Mouse (Mus musculus): Measurements from ENCODE around the gene Slc25a33. TPM values are rescaled to one million over a fixed set of nuclear protein-coding genes. Genes with fewer than 3 reads are reported as not detected.

The Slc25a33 gene
- total RNA-seq, 2 experiments from 2014 or later = 8.8 to 9.5 TPM

DNA sequence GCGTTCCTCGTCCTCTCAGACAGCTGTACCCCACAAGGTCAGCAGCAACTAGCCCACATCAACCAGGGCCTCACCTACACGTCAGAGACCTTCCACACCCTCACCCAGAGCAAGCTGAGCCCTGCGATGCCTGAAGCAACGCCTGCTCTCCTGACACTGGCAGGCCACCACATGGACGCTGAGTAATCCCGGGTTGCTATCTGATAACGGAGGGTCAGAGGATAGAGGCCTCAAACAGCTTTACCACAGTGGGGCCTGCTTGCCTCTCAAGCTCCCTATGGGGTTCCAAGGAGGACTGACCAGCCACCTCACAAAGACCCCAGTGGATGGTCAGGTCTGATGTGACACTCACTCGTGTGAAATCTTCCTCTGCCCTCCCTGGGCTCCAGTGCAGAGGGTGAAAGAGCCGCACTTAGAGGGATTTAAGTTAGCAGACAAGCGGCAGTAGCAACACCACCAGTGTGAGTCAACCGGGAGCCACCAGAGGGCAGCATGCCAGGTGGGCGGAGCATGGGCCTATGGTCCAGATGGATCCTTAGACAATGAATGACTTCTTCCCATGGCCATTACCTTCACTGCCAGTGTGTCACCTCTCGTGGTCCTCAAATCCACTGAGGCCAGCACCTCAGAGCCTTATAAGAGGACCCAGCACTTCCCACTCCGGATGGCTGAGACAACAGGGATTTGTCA, 48.3 kb downstream of the Slc25a33 start:
- peak; percentile 92 for DNase-seq

DNA sequence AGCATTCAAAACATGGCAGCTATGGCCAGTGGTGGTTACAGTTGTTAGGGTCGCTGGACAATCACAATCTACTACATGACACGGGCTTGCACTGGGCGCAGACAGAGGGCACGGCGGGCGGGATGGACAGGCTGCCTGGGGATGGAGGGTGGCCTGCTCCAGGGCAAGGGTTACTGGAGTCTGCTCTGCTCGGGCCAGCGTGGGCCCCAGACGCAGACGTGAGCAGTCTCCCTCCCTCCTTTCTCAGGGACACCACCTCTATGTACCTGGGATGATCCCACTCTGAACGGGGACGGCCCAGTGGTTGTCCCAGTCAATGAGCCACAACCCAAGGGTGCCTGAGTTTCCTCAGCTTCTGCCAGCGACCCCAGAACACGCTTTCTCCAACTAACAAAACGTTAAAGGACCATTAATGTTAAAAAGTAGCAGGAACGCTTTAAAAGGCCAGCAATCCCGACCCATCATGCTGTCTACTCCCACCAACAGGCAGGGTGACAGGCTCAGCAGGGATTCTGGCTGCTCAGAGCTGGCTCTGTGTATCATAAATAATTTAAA, 49.1 kb downstream of the Slc25a33 start:
- no peak for DNase-seq

DNA sequence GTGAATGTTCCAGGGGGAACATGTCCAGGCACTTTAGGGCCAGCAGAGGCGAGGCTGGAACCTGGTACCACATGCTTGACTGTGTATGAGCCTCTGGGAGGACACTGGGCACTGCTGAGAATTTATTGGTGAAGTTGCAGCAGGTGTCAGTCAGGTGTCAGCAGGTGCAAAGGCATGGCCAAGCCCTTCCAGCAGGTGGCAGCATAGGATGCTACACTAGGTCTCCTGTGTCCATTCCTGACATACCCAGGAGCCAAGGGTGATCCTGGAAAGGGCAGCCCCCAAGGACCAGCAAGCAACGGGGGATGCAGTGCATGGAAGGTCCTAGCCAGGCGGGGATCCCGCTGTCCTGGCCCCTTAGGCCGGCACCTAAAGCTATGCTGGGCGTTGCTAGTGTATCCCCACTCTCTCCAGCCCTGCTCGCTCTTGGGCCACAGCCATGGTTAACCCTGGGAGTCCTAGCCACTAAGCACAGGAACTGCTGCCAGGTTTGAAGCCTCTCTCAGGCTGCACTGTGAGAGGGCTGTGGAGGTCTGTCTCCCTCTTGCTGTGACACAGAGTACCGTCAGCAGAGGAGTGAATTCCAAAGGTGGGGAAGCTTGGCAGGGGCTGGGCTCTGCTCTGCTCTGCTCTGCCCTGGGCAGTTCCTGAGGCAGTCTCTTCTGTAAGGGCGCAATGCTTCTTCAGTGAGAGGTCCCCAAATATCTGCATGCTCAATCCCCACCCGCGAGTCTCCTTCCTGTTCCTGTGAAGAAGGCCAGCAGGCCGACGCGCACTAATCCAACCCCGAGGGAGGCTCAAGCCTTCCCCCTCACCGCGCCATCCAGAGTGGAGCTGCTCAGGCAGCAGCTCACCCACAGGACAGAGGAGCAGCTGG, 50.0 kb downstream of the Slc25a33 start:
- DNase-seq = peak; percentile 68

DNA sequence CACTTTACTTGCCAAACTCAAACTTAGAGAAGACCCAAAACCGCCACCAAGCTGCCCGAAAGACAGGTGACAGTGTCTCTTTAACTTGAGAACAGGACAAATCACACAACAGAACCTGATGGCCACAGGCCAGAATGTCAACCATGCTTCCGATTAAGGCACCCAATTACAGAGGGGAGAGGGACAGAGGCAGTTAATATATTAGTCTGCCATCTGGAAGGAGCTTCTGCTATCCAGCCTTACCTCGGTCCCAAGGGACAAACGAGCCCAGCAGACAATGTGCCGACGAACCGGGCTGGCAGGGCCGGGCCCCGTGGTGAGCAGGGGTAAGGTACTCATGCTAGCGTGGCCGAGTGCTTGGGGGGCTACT, 51.1 kb downstream of the Slc25a33 start:
- no peak for DNase-seq

DNA sequence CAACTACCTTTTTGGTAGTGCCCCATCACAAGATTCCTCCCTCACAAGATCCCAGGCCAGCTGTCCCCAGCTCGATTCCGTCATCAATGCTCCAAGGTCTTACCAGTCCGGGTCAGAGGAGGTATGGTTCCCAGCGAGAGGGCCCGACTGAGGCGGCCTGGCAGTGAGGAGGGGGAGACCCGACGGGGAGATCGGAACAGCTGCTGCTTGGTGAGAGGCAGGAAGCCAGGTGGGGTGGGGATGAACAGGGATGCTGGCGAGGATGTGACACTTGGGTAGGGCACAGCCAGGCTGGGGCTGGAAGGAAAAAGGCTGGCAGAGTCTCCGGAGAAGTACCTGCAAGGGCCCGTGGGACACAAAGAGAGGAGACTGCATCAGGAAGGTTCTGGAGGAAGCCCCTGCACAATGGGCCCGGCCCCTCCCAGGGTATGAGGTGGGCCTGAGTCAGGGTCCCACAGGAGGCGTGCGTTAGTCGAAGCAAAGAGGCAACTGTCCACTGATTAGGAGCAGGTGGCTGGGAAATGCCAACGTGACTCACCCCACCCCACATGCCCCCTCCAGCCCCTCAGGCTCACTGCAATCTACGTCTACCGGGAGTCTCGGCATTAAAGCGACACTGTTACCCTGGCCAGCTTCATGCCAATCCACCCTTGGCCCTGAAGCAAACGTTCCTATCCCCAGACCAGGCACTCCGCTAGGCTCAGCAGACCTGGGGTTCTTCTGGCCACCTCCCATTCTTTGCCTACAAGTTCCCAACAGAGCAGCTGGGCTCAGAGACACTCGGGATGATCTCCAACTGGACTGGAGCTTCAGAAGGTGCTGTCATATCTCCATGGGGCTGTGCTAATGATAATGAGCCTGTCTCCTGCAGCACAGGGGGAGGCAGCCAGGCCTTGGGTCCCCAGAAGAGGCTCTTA, 51.7 kb downstream of the Slc25a33 start:
- DNase-seq = no peak

DNA sequence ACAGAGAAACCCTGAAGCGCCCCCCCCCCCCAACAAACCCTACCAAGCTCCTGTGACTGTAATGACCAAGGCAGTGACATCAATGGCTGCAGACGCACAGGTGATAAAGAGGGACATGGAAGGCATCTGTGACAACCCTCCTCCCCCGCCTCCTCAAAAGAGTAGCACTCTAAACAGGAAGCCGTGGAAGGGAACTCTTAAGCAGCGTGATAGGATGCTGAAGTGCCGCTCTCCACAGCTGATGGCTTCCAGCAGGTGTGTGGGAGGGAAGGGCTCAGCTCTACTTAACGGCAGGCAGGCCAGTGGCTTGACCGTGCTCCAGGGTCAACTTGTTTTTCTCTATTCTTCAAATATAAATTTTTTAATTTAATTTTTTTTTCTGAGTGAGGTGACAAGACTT, 52.9 kb downstream of the Slc25a33 start:
- no peak for DNase-seq

DNA sequence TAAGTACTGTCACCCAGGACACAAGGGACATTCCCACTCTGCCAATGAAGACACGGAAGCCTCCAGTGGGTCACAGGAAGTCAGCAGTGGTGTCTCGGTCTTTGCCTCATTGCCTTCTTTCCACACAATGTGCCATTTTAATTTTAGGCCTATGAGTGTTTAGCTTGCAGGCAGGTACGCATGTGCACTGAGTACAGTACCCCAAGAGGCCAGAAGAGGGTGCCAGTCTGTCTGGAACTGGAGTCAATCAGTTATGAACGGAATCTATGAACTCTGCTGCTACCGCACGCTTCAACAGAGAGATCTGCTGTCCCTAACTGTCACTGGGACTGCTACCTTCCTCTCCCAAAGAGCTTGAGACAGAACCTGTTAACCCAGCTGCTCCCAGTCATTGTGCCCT, 54.4 kb downstream of the Slc25a33 start:
- DNase-seq = peak; percentile 66

DNA sequence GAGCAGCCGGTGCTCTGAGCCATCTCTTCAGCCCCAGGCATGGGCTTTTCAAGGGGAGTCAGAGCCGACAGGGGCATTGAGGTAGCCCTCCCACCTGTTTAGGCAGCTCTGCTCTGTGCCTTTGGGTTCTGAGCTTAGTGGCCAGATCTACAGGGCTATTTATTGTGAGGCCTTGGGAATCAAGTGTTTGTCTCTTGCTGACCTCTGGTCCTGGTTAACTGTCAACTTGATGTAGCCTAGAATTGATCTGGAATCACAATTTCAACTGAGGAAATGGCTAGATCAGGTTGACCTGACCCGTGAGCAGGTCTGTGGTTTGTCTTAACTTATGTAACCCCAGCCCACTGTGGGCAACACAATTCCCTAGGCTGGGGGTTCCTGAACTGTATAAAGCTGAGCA, 59.5 kb downstream of the Slc25a33 start:
- no peak for DNase-seq

DNA sequence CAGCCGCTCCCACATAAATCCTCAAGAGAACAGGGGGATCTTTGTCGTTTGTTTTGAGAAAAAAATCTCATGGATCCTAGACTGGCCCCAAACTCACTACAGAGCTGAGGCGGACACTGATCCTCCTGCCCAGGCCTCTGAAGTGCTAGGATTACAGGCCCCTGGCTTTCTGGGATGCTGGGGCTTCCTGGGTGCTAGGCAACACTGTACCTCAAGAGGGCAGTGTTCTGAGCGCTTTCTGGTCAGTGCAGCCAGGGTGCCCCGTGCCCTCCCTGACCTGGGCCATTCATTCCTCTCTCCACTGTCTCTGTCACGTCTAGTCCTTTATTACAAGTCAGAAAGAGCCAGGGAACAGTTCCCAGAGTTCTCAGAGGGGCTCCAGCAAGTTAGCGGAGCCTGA, 62.1 kb downstream of the Slc25a33 start:
- DNase-seq = peak; percentile 67

DNA sequence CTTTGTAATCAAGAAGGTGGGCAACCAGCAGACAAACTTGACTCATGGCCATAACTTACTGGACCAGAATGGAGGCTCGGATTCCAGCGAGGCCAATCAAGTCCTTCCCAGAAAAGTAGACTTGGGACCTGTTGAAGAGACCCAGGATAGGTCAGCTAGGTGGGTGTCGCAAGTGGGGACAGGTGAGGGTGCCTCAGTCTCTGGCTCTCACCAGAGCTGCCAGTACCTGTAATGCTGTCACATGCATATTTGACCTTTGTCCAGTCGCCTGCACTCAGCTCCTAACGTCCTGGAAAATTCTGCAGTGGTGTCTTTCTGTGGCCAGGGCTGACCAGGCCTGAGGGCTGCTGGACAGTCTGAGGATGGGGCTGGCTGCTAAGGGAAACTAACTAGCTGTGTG, 62.6 kb downstream of the Slc25a33 start:
- no peak for DNase-seq

DNA sequence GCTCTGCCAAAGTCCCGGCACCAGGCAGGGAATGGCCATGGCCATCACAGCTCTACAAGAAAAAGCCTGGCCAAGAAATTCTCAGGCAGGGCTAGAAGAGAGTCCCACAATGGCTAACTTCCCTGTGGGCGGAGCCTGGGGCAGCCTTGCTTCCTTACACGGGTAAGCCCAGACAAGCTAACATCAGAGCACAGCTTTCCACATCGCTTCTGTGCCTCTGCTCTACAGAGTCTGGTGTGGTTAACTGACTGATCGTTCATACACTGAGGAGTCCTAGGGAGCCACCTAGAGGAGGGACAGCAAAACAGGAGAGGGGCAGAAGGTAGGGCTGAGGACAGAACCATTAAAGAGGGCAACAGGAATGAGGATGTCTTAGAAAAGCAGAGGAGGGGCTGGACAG, 63.6 kb downstream of the Slc25a33 start:
- peak; percentile 61 for DNase-seq

DNA sequence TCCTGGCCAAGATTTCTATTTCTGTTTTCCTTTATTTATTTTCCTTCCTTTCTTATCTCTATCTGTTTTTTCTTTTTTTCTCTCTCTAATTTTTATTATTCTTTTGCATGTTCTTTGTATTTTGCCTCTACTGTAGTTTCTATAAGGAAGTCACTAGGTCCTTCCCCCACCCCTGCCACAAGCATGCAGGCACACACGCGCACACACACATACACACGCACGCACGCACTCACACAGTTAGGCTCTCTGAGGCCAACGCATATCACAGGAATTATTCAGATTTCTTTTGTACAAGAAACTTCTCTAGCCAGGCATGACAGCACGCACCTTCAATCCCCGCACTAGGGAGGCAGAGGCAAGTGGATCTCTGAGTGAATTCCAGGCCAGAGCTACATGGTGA, 68.1 kb downstream of the Slc25a33 start:
- DNase-seq = no peak

DNA sequence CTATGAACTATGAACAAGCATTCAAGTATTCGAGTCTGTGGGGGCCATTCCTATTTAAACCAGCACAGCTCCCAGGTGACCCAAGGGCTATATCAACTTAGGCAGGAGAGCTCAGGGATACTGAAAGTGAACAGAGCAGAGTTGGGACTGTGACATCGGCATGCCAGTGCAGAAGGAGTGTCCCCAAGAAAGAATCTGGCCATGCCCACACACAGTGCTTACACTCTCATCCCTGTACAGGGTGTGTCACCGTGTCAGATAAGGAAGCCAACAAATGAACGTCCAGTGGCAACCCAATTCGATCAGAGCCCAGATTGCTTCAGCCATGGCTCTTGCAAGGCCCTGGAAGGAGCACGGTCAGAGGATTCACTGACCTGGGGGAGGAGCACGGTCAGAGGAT, 68.8 kb downstream of the Slc25a33 start:
- DNase-seq = no peak

DNA sequence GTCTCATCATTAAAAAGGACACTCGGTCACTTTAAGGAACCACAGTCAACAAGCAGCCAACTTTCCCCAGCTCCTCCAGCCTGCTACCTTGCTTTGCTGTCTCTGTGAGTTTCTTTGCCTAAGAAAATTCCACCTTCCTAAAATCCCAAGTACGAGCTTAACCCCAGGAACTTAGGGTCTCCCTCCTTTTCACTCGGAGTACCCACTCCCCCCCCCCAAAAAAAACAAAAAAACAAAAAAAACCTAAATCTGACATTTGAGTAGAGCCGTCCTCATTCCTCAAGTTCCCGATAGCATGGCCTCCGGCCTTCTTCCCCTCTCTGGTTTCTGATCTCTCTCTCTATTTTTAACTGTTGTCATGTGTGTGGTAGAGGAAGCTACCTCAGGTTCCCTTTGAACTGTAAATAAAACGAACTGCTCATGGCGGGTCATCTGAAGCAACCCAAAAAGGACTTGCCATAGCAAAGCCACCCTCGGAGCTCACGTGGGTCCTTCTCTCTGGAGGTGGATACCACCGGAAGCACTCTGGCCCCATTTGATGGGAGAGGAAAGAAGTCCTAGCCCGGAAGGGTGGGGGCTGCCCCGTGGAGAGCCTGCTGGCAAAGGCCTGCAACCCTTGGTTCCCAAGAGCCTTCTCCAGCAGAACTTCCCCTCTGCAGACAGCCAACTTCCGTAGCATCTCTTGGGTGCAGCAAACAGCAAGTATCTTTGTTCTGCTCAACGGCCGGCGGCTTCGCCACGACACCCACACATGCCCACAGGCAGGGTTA, 71.7 kb downstream of the Slc25a33 start, which contains the start of gene Pik3cd:
Pik3cd (minus strand) TSS at position 362 of the 770 bp plus-strand sequence.
- DNase-seq = no peak

DNA sequence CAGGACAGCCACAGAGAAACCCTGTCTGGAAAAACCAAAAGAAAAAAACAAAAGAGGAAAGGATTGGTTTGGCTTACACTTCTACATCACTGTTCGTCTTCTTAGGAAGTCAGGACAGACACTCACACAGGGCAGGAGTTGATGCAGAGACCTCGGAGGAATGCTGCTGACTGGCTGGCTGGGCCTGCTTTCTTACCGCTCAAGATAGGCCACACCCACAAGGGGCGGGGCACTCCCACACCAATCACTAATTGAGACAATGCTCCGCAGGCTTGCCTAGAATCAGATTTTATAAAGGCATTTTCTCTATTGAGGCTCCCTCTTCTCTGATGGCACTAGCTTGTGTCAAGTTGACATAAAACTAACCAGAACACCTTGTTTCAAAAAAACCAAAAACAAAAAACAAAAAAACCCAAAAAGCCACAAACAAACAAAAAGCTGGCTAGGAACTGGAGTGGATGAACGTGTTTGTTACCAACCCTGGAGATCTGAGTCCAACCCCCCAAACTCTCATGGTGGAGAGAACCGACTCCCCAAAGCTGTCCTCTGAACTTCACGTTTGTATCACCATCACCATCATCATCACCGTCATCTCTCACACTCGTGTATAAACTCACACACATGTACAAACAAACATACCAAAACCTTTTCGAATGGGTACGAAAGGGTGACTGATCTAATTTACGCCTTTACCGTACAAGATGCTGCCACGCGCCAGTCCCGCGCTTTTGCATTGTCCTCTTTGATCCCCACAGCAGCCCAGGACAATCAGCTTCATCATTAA, 72.5 kb downstream of the Slc25a33 start:
- DNase-seq = peak; percentile 41

DNA sequence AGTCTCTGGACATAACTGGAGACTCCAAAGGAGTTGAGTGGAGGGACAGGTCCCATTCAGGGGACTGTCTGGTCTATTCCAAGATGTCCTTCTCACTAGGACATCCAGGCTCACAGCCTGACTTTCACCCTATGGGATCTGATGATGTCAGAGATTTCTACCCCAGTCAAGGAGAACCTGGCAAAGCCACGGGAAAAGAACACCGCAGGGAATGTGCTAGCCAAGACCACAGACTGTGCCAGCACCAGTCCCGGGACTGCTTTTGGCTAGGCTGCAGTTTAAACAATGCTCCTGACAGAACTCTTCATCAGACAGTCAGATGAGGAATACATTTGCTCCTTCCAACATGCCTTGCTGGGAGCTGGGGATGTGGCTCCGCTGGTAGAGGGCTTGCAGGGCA, 74.1 kb downstream of the Slc25a33 start:
- DNase-seq = no peak

DNA sequence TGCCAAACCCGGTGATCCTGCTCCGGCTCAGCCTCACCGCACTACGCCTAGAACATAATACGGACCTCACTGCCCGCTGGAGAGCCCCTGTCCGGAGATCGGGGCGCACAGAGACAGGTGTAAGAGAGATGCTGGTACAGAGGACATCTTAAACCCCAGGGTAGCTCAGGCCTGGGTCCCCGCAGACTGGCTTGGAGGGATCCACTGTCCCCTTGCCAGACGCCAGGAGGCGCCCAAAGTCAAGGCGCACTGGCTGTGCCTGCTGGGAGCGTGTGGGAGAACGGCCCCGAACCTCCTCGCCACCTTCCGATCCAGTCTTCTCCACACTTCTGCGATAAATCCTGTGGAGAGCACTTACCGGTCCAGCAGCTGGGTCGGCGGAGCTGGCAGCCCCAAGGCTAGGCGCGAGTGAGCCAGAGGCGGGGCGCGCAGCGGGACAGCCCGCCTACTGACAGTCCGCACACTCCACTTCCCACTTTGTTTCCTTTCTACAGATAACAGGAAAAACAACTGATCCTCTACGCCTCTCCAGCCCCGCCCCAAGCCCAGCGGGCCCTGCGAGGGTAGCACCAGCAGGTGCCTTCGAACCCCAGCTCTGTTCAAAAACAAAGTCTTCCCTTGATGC, 75.8 kb downstream of the Slc25a33 start:
- peak; percentile 66 for DNase-seq

DNA sequence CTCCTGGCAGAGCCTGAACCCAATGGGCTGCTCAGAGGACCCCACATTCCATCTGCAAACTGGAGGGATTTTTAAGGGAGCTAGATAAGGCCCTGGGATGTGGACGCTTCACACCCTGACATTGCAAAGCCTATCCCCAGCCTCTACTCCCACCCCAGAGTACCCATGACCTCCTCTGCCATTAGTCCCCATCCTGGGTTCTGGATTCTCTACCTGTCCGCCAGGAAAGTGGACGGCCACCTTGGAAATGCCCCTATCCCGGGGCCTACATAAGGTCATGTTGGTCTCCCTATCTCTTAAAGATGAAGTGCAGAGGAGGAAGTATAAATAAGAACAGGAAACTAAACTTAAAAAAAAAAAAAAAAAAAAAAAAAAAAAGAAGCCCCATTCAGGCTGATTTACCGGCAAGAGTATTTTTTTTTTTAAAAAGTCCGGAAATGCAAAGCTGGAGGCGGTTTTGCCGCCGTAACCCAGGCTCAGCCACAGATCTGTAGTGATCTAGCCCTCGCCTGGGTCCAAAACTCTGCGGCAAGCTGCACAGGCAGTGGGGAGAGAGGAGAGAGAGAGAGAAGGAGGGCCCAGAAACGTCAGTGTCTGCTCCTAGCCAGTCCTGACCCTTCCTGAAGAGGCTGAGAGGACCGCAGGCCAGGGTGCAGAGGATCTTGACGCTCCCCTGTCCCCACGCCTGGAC, 76.4 kb downstream of the Slc25a33 start:
- DNase-seq = no peak

DNA sequence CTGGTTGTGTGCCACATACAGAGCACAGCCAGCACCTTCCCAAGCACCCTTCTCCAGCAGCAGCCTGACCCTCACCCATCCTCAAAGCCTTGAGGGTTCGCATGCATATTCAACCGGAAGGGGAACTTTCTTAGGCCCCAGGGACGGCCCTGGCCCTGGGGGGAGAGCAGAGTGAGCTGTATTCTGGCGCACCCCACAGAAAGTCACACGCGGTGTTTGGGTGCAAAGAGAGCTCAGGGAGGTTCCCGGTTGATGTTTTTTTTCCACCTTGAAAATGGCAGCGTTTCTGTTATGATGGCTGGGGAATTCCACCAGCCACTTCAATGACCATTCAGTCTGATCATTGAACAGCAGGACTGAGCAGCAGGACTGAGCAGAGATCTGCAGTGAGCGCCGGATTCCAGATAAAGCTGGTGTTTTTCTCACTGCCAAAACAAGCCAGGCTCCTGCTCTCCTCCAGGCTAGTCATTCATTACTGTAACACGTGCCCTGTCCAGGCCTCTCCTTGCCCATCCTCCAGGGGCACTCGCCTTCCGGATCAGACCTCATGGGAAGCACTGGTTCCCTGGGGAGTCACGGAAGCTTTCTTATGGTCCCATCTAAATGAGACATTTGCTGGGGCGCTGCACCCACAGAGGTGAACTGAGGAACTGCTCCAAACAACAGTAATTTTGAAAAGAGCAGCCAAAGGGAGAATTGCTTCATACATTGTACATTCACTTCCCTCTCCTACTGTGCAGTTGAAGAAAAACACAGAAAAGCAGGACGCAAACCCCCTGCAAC, 77.7 kb downstream of the Slc25a33 start:
- no peak for DNase-seq

All from heart, postnatal 4 days (tissue).